Mouse (Mus musculus) kidney, postnatal 10 days (tissue): Measurements from ENCODE around the gene Olfr714.
A peak's percentile ranks its signal among the peaks of the same experiment; 100 is the strongest.
"Not testable (repeated sequence)": the region's sequence is repeated elsewhere in the genome, so short reads cannot be mapped to it uniquely, and the experiment has no call there.

Experiments
- DNase-seq: peaks from one replicate; pipeline ENCODE4 v3.0.0; 2021; ENCODE audit warnings: mixed read lengths

Gene Olfr714

DNA sequence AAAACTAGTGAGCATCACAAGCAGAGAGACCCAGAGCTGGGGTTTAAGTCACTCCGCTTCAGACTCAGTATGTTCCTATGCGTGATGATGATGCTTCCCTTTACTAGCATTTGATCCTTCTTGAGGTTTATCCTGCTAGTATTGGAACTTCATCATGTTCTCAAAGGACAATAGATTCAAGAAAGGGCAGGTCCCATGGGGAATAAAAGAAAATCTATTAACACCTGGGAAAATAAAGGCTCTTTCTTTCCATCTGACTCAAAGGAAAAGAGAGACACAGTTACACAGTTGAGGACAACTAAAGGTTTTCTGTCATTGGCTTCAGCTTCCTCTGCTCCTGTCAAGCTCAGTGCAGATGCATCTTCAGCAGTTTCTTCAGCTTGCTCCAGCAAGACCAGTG, at the start of gene Olfr714:
Olfr714 (plus strand) TSS at position 301 of the 400 bp plus-strand sequence.
- DNase-seq, result no peak

DNA sequence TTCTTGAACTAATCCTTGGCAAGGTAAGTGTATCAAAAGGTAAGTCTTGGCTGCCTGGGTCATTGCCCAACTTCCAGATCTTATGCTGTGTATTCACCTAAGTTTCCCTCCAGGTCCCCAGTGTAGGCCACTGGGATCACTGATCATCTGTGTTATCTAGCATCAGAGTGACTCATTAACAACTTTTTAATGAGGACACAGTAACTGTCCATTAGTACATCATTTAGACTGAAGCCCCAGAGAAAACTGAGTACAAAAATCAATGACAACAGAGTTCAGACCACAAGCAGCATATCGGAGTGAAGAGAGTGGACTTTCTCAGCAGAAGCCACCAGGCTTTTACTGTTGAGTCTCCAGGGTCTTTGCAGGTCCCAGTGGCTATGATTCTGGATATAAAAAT, 39.9 kb upstream of the Olfr714 start, which contains the start of gene Olfr713:
Olfr713 (plus strand) TSS at position 301 of the 400 bp plus-strand sequence.
- DNase-seq, result no peak

DNA sequence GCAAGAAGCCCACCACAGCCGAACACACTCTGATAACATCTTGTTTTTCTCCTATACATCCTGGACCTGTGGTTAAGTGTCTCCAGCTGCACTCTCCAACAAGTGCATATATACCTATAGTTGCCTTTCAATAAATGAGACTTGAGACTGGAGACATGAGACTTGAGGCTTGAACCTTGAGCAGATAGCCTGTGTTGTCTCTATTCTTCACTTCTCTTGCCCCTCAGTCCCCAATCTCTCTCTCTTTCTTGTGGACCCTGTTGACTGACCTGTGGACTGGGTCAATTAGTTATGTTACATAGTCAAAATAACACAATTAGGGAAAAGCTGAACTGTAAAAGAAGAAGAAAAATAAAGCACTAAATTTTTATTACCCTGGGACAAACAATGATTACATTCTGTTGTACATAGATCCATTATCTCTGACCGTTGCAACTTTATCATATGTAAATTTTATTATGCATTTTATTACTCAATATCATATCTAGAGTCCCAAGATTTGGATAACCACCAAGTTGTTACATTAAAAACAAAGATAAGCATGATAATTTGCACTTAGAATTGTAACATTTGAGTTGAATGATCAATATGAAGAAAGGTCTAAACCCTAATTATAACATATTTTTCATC, 30.7 kb upstream of the Olfr714 start:
- no peak for DNase-seq

DNA sequence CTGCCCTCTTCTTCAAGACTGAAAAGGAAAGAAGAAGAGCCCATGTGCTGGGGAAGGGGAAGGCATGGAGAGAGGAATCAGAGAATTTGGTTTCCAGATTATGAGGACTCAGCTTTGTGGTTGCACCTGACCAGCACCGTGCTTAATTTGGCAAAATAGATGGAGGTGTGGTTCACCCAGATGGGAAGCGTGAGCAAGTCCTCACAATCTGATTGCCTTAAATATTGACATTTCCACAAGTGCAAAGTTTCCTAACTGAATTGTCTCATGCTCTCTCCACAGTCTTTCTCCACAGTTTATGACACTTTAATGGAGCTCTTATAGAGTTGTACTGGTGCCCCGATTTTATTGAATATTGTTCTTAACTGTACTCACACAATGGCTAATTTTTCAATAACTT, 27.6 kb upstream of the Olfr714 start:
- no peak for DNase-seq

DNA sequence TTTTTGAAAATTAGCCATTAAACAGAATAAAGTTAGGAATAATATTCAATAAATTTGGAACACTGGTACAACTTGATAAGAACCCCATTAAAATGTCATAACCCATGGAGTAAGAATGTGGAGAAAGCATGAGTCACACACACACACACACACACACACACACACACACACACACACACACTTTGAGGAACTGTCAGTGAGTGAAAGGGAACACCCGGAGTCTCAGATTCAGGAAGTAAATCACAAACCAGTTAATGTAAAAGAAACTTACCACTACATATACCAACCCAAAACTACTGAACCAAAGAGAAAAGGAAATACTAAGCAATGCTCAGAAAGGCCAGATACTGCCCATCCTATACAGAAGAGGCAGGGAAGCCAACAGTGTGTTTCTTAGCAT, 26.4 kb upstream of the Olfr714 start:
- DNase-seq, result no peak

DNA sequence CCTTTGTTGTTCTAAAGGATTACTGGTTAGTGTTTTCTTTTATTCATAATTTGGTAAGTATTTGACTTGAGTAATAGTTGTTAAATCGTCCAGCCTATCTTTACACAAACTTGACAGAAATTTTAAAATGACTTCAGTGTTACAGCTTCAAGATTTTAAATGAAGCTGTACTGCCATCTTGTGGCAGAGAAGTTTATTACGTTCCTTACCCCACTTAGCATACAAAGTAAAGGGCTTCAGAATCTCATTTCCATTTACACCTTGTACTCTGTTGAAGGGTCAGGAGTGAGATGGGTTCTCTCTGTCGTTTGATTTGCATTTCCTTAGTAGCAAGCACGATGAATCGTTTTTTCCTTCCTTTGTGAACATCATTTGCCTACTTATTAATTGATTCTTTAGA, 24.9 kb upstream of the Olfr714 start:
- DNase-seq, result peak; percentile 33

DNA sequence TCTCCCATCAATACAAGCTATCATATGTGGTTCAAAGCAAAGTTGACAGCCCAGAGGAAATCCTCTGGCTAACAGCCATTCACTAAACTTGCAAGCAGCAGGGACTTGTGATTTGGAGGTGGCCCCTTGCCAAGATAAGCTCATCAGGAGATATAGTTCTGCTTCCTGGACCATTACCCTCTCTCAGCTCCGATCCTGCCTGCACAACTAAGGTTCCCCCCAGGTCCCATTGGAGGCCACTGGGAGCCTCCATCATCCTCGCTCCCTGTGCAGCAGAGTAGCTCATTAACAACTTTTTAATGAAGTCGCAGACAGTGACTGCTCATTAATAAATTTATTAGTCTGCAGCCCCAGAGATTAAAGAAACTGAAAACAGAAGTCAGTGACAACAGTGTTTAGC, 23.2 kb upstream of the Olfr714 start:
- no peak for DNase-seq

DNA sequence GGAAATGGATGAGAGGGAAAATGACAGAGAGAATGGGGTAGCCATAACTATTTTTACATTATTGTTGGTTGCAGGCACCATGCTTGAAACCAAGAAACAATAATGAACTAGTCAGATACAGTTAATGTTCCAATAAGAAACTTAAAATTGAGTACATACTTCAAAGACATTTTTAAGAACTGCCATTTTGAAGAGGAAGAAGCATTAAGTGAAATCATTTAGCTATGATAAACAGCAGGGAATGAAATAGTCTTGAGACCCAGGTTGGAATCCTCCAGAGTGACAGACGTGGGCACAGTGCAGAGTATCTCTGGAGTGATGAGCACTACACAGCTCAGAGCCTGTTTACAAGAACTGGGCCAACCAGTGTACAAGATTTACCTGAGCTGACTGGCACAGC, 22.1 kb downstream of the Olfr714 start, which contains the start of gene Olfr17:
Olfr17 (plus strand) TSS at position 301 of the 400 bp plus-strand sequence.
- DNase-seq, result no peak

DNA sequence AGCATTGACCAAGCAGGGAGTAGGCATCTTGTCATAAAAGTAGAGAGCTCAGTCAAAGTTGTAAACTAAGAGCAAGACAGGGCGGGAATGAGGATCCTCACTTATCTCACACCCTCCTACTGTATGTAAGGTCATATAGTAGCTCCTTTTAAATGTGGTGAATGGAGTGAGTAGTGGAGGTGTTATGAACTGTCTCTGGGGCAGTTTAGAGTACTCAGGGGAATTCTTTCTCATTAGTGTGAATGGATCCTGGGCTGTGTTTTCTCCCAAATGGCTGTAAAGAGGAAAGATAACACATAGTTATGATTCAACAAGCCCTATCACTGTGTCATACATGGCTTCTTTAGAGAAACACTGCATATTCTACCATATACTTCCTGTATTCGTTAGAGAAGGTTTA, 39.5 kb downstream of the Olfr714 start, which contains the start of gene Olfr715b:
Olfr715b (minus strand) TSS at position 101 of the 400 bp plus-strand sequence.
- DNase-seq, result not testable (repeated sequence)
